Mouse (Mus musculus): Measurements from ENCODE around the gene Slc5a5. TPM values are rescaled to one million over a fixed set of nuclear protein-coding genes. Genes with fewer than 3 reads are reported as not detected.
"Not testable (repeated sequence)": the region's sequence is repeated elsewhere in the genome, so short reads cannot be mapped to it uniquely, and the experiment has no call there.

The Slc5a5 gene
- polyA plus RNA-seq, 1 experiment from 2014 or later: 0.44 TPM

DNA sequence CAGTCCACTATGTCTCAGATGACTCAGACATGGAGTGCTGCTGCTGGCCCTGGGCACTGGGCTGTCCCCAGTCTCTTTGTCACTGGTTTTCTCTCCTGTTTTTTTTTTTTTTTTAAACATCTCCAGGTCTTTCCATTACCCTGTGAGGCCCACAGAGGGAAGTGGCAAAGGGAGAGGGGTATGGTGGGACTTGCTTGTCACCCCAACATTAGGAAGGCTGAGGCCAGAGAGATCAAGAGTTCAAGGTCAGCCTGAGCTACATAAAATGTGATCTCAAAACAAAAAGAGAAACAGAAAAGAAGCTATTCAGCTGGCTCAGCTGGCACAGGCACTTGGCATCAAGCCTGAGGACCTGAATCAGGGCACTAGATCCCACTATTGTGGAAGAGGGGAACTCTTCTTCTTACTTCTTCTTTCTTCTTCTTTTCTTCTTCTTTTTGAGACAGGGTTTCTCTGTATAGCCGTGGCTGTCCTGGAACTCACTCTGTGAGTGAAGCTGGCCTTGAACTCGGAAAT is 8.4 kb upstream of the Slc5a5 start:
- no peak for ATAC-seq (ENCODE audit: insufficient number of reproducible peaks, low FRiP score, low TSS enrichment, low read depth)
- Histone ChIP-seq H3K9me3 (no peaks in the 10 kb centered on the region), H3K4me2 (no peak overlapping the region), H3K4me1 (peaks cover 19% of the 10 kb centered on the region), H3K27me3 (peaks cover 5% of the 10 kb centered on the region), H3K27ac (no peak overlapping the region), H3K4me3 (no peak overlapping the region), H3K9ac (no peak overlapping the region), H3K36me3 (peaks cover under 1% of the 10 kb centered on the region)
- 76% methylated on average over 2 of the region's 2 CpGs for WGBS

DNA sequence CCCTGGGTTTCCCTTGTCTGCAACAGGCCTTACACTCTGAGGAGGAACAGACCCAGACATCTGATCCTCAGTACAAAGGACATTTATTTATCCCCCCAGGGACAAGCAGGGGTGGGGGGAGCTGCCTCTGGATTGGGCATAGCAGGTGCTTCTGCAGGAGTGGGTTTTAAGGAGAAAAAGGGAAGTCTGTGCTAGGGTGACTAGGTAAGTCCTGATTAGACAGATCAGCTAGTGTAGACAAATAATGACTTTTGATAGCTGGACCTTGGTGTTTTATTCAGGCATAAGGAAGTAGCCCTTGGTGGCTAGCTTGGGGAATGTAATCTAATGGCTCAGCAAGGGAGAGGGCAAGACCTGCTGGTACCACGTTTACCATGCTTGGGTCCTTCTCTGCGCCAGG is 6.7 kb upstream of the Slc5a5 start:
- no peak overlapping the region for H3K9ac ChIP-seq

DNA sequence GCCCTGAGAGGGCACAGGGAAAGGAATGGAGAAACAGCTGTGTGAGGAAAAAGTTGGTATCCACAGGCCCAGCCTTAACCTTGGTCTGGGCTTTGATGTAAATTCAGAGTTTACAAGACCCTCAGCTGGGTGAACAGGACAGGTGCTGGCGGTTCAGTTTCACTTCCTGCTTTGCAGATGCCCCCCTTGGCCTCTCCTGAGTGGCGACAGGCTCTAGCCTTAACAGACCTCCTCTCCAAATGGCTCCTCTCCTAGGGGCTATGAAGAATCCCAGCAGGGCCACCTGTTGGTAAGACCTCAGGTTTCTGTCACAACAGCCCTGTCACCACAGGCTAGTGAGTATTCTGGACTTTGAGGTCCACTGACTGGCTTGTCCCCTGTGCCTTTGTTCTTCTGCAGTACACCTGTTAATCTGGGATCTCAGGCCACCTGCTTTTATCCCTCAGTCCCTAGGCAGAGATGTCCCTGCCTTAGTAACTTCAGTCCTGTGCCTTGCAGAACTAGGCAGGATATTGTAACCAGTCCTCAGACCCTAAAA is 6.2 kb upstream of the Slc5a5 start:
- Histone ChIP-seq H3K4me1 (peaks cover 20% of the 10 kb centered on the region), H3K27ac (no peak overlapping the region), H3K9ac (no peak overlapping the region), H3K4me2 (no peak overlapping the region), H3K9me3 (no peaks in the 10 kb centered on the region), H3K4me3 (no peak overlapping the region), H3K27me3 (peaks cover 11% of the 10 kb centered on the region), H3K36me3 (peaks cover 22% of the 10 kb centered on the region)
- 23% methylated on average over 2 of the region's 2 CpGs for WGBS
- ATAC-seq (ENCODE audit: insufficient number of reproducible peaks, low FRiP score, low TSS enrichment, low read depth): no peak

More for the DNA sequence above, 6.7 kb upstream of the Slc5a5 start:
- Histone ChIP-seq H3K36me3 (peaks cover 17% of the 10 kb centered on the region), H3K27me3 (peaks cover 9% of the 10 kb centered on the region), H3K27ac (no peak overlapping the region), H3K4me1 (peaks cover 20% of the 10 kb centered on the region), H3K9me3 (no peaks in the 10 kb centered on the region), H3K4me3 (no peak overlapping the region), H3K4me2 (no peak overlapping the region)
- ATAC-seq (ENCODE audit: insufficient number of reproducible peaks, low FRiP score, low TSS enrichment, low read depth): no peak
- 86% methylated on average over 2 of the region's 2 CpGs for WGBS

DNA sequence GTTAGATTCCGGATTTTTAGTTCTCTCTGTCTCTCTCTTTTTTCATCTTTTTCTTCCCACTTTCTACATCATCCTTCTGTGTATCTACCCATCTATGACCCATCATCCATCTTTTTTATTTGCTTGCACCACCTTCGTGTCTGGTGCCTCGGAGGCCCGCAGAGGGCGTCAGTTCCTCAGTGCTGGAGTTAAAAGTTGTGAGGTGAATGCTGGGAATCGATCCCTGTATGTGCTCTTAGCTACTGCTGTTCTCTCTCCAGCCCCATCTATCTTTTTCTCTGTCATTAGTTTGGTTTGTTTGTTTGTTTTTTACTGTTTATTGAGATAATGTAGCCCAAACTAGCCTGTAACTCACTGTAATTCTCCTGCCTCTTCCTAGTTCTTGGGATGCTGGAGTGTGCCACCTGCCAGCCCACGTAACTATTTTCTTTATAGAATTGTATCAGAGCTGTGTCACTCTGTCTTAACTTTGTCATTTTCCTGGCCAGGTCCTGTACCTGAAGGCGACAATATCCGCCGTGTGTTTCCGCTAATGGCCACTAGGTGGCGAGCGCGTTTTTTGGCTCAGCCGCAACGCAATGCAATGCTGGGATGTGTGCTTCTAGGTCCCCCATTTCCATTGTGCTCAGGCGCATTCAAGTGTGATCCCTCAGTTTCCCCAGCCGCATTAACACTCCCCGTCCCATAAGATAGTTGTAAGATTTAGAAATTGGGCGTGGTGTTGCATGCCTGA is 5.3 kb upstream of the Slc5a5 start:
- H3K9me3 ChIP-seq: no peaks in the 10 kb centered on the region
- ATAC-seq (ENCODE audit: insufficient number of reproducible peaks, low FRiP score, low TSS enrichment, low read depth): peak; percentile 27; the same call in 1 of the 2 replicates
- WGBS: under 1% methylated on average over 20 of the region's 20 CpGs

DNA sequence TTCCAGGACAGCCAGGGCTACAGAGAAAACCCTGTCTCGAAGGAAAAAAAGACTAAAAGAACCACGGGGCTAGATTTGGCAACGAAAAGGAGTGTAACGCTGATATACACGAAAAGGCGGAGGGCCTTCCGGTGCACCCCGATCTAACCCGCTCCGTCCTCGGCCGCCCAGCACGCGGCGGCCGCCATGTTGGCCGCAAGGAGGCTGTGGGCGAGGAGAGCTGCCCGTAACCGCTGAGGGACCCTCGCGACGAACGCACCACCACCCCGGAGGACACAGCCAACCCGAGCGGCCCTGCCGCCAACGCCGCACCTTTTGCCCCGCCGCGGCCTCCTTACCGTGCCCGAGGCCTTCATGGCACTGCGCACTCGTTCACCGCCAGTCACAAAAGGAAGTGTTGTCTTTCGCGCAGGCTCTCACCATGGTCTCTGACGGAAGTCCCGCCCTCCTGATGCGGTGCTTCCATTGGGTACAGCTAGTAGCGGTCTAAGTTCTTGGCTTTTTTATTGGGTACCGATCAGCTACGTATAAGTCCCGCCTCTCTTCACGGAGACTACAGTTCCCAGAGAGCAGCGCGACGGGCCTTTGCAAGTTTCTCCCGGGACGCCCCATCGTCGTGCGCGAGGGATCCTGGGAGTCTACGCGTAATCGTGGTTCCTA is 4.6 kb upstream of the Slc5a5 start, which contains the start of gene Rpl18a:
Rpl18a (minus strand) TSS at position 392 of the 660 bp plus-strand sequence.
- Histone ChIP-seq H3K9me3 (no peaks in the 10 kb centered on the region), H3K9ac (peak within 1 kb of the TSS; percentile 98), H3K27ac (peak within 1 kb of the TSS; percentile 90), H3K36me3 (peaks cover 27% of the 10 kb centered on the region), H3K4me3 (peak within 1 kb of the TSS; percentile 85), H3K4me1 (peaks cover 32% of the 10 kb centered on the region), H3K4me2 (peak within 1 kb of the TSS; percentile 76), H3K27me3 (peaks cover 27% of the 10 kb centered on the region)
- peak; percentile 98 for ATAC-seq (ENCODE audit: insufficient number of reproducible peaks, low FRiP score, low TSS enrichment, low read depth)
- WGBS: under 1% methylated on average over 60 of the region's 60 CpGs

More for the DNA sequence above, 5.3 kb upstream of the Slc5a5 start:
- H3K27me3 ChIP-seq: peaks cover 20% of the 10 kb centered on the region
- peak overlapping the region; percentile 85 for H3K4me3 ChIP-seq
- peak overlapping the region; percentile 77 for H3K9ac ChIP-seq
- peaks cover 25% of the 10 kb centered on the region for H3K4me1 ChIP-seq
- H3K36me3 ChIP-seq: peaks cover 27% of the 10 kb centered on the region
- peak overlapping the region; percentile 75 for H3K4me2 ChIP-seq
- peak overlapping the region; percentile 90 for H3K27ac ChIP-seq

DNA sequence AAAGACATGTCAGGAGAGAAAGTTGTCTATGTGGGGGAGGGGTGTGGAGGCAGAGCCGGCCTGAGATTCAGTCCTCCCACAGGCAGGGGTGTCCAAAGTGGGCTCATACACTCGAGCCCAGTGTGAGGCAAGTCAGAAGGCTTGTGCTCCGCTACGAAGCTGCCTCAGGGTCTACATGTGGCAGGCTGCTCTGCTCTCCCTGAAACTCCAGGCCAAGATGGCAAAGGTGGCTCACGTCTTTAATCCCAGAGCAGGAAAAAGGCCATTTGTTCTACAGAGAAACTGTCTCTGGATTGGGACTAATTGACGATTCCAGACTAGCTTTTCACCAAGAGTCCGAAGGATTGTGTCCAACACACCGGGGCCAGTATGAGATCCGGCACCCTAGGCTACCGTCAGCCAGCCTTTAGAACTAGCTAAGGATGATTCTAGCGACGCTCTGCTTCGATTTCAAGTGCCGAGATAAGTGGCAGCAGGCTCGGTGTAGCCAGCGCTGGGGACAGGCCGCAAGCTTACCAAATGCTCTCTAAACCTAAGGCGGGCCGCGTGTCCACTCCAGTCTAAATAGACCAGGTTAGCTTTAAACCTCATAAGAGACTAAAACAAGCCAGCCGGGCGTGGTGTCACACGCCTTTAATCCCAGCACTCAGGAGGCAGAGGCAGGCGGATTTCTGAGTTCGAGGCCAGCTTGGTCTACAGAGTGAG is 3.9 kb upstream of the Slc5a5 start:
- Histone ChIP-seq H3K9ac (peak overlapping the region; percentile 98), H3K4me2 (peak overlapping the region; percentile 76), H3K27ac (peak overlapping the region; percentile 72), H3K9me3 (no peaks in the 10 kb centered on the region), H3K27me3 (peaks cover 34% of the 10 kb centered on the region), H3K4me3 (peak overlapping the region; percentile 85), H3K36me3 (peaks cover 27% of the 10 kb centered on the region), H3K4me1 (peaks cover 39% of the 10 kb centered on the region)
- ATAC-seq (ENCODE audit: insufficient number of reproducible peaks, low FRiP score, low TSS enrichment, low read depth): no peak
- 1% methylated on average over 25 of the region's 25 CpGs for WGBS

DNA sequence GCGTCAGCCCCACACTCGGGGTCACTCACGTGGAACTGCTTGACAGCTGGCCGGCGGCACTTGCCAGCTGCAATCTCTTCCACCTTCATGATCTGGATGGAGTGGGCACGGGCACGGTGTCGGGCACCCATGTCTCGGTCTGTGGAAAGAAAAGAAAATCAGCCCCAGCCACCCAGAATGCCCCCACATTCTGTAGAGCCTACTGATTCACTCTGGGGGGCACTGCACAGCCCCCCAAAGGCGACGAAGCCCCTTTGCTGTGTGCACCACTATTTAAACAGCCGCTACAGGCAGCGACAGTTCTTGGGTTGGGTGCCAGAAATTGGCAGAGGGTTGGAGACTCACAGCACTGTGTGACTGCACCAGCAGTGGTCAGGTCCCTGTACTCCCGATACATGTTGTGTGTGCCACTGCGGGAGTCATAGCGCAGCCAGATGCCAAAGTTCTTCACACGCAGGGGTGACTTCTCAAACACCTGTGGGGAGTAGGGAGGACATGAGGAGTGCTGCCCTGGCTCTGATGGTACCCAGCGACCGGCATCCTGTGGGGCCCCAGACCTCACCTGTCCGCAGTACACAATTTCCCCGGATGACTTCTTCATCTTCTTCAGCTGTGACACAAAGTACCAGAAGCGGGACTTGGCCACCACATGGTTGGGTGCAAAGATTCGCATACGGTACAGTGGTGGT is 3.2 kb upstream of the Slc5a5 start:
- Histone ChIP-seq H3K36me3 (peaks cover 27% of the 10 kb centered on the region), H3K9ac (peak overlapping the region; percentile 98), H3K4me2 (peak overlapping the region; percentile 76), H3K27me3 (peaks cover 41% of the 10 kb centered on the region), H3K4me1 (peaks cover 40% of the 10 kb centered on the region), H3K4me3 (peak overlapping the region; percentile 85)
- H3K9me3 ChIP-seq; H3K27ac ChIP-seq; ATAC-seq (ENCODE audit: insufficient number of reproducible peaks, low FRiP score, low TSS enrichment, low read depth): not testable (repeated sequence)
- WGBS: 80% methylated on average over 24 of the region's 24 CpGs

DNA sequence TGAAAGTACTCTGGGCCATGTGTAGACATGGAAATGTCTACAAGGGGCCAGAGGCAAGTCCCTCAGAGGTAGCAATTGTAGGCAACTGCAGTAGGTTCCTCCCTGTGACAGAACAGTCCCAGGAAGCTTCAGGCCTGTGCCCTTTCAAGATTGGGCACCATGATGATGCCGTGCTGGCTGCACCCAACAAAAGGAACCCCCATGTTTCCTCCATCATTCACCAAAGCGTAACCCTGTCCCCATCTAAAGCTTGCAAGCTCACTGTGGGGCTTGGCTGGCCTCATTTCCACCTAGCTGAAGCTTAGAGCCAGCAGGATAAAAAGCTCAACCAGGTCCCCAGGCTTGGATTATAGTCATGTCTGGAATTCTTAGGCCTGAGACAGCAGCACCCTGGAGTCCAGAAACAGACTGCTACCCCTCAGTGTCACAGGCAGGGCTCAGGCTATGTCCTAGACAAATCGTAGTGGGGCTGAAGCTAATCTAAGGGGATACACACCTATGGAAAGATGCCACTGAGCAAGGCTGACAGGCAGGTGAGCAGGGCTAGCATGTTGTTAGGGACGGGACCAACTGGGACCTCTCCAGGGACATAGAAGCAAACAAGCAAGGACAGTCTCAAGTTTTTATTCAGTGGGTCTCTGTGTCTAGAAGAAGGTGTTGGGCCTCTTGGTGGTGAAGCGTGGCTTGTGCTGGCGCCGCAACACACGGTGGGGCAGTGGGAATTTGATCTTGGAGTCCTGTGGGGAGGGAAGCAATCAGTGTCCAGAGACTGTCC is 2.4 kb upstream of the Slc5a5 start:
- 90% methylated on average over 8 of the region's 8 CpGs for WGBS
- Histone ChIP-seq H3K9ac (no peak overlapping the region), H3K27me3 (peaks cover 49% of the 10 kb centered on the region), H3K4me1 (peaks cover 40% of the 10 kb centered on the region), H3K27ac (no peak overlapping the region), H3K4me3 (no peak overlapping the region), H3K4me2 (no peak overlapping the region), H3K36me3 (peaks cover 27% of the 10 kb centered on the region), H3K9me3 (no peaks in the 10 kb centered on the region)
- no peak for ATAC-seq (ENCODE audit: insufficient number of reproducible peaks, low FRiP score, low TSS enrichment, low read depth)

DNA sequence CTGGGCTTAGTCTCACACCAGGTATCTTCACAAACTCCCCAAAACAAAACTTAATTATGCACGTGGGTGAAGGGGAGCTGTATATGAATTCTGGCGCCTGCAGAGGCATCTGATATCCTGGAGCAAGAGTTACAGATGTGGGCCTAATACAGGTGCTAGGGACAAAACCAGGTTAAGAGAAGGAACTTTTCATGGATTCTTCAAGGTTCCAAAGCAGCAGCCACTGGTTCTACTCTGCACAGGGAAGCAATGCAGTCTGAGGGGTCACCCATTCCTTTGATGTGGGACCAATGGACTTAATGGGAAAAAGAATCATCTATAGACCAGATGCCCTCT is 1.8 kb upstream of the Slc5a5 start:
- H3K9ac ChIP-seq: no peak overlapping the region
- H3K36me3 ChIP-seq: peaks cover 27% of the 10 kb centered on the region
- peaks cover 50% of the 10 kb centered on the region for H3K27me3 ChIP-seq
- WGBS: 54% methylated on average over 2 of the region's 2 CpGs
- H3K4me1 ChIP-seq: peaks cover 40% of the 10 kb centered on the region
- no peak overlapping the region for H3K4me3 ChIP-seq
- H3K4me2 ChIP-seq: no peak overlapping the region
- no peak overlapping the region for H3K27ac ChIP-seq
- no peaks in the 10 kb centered on the region for H3K9me3 ChIP-seq
- no peak for ATAC-seq (ENCODE audit: insufficient number of reproducible peaks, low FRiP score, low TSS enrichment, low read depth)

DNA sequence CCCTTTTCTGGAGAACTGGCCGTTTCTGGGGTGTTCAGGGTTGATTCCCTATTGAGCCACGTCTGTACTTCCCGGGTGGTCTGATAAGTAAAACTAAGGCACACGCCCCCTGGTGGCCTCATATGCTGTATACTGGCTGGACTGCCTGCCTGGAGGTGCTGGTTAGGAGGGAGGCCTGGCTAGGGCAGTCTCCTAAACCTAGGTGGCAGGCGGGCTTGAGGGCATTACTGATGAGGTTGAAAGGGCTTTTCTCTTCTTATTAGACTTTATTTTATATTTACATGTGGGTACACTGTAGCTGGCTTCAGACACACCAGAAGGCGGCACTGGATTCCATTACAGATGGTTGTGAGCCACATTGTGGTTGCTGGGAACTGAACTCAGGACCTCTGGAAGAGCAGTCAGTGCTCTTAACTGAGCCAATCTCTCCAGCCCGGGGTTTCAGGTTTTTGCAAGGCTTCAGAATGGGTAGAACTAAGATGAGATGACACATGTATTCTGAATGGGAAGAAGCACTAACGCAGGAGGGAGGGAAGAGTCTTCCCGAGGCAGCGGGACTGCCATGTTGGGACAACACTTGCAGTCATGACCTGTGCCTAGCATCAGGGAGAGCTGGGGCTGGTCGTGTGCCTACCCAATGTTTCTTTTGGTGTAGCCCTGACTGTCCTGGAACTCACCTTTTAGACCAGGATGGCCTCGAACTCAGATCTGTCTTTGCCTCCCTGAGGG is 1.3 kb upstream of the Slc5a5 start:
- H3K9ac ChIP-seq: no peak overlapping the region
- no peak for ATAC-seq (ENCODE audit: insufficient number of reproducible peaks, low FRiP score, low TSS enrichment, low read depth)
- WGBS: 24% methylated on average over 12 of the region's 12 CpGs
- no peak overlapping the region for H3K27ac ChIP-seq
- no peak overlapping the region for H3K4me2 ChIP-seq
- peaks cover 51% of the 10 kb centered on the region for H3K27me3 ChIP-seq
- H3K9me3 ChIP-seq: no peaks in the 10 kb centered on the region
- no peak overlapping the region for H3K4me3 ChIP-seq
- H3K4me1 ChIP-seq: peaks cover 40% of the 10 kb centered on the region
- H3K36me3 ChIP-seq: peaks cover 27% of the 10 kb centered on the region
